ENCODE assay signal across 8 mouse cellular contexts in genomic region chr11:77512891-77513810, GRCm38 (mm10). TPM values are rescaled to one million over a fixed set of nuclear protein-coding genes. Genes with fewer than 3 reads are reported as not detected.
DNase-seq lines count a peak whose midpoint lies in the region; ATAC-seq lines count a peak whose summit lies in the region.

No protein-coding gene starts in this region.

- ATAC-seq in hindbrain, embryonic 16.5 days: peak; percentile 78
- peak; percentile 78 for ATAC-seq in limb, embryonic 13.5 days (ENCODE audit: low FRiP score, low read depth)
- ATAC-seq in midbrain, embryonic 13.5 days: peak; percentile 53

- peaks cover 25% of the 10 kb centered on the region for H3K4me1 ChIP-seq in hindbrain, embryonic 16.5 days (ENCODE audit: control insufficient read depth, insufficient read depth, low read depth, low read length)
- H3K4me1 ChIP-seq in limb, embryonic 13.5 days: peaks cover 56% of the 10 kb centered on the region
- H3K4me1 ChIP-seq in midbrain, embryonic 13.5 days (replicated peaks): peaks cover 54% of the 10 kb centered on the region

- peak overlapping the region; percentile 70 for H3K9ac ChIP-seq in hindbrain, embryonic 16.5 days (ENCODE audit: low read depth, low read length)
- H3K9ac ChIP-seq in limb, embryonic 13.5 days: peak overlapping the region; percentile 79
- peak overlapping the region; percentile 69 for H3K9ac ChIP-seq in midbrain, embryonic 13.5 days (replicated peaks)

- H3K4me2 ChIP-seq in hindbrain, embryonic 16.5 days (ENCODE audit: low read length): peak overlapping the region; percentile 95
- peak overlapping the region; percentile 97 for H3K4me2 ChIP-seq in limb, embryonic 13.5 days (replicated peaks)
- peak overlapping the region; percentile 96 for H3K4me2 ChIP-seq in midbrain, embryonic 13.5 days (replicated peaks)

- H3K27ac ChIP-seq in hindbrain, embryonic 16.5 days (ENCODE audit: low read depth, low read length): 0 out of 2 replicates have a peak overlapping the region, but pooled peaks have one; percentile 23
- peak overlapping the region; percentile 69 for H3K27ac ChIP-seq in limb, embryonic 13.5 days
- no peak overlapping the region for H3K27ac ChIP-seq in midbrain, embryonic 13.5 days

- DNase-seq in ovary, adult 18-20 months (ENCODE audit: low spot score): peak; percentile 78
- no peak for DNase-seq in ovary, postnatal 10 days (ENCODE audit: low spot score)
- DNase-seq in cerebellum, postnatal 10 days: peak; percentile 89 to 95
- DNase-seq in gastrocnemius, adult 8-10 months (ENCODE audit: low spot score in 2 of 2): peak; percentile 83 to 84
- peak; percentile 66 to 75 for DNase-seq in spleen, postnatal 14 days (ENCODE audit: low spot score in 2 of 2)

- no peaks in the 10 kb centered on the region for H3K27me3 ChIP-seq in hindbrain, embryonic 16.5 days (replicated peaks; ENCODE audit: control insufficient read depth, insufficient read depth, low read length)
- peaks cover 38% of the 10 kb centered on the region for H3K27me3 ChIP-seq in limb, embryonic 13.5 days
- peaks cover 25% of the 10 kb centered on the region for H3K27me3 ChIP-seq in midbrain, embryonic 13.5 days

- peak overlapping the region; percentile 66 for H3K4me3 ChIP-seq in hindbrain, embryonic 16.5 days (ENCODE audit: low read length)
- H3K4me3 ChIP-seq in limb, embryonic 13.5 days: peak overlapping the region; percentile 67
- H3K4me3 ChIP-seq in midbrain, embryonic 13.5 days (replicated peaks): peak overlapping the region; percentile 64

- no peaks in the 10 kb centered on the region for H3K9me3 ChIP-seq in hindbrain, embryonic 16.5 days (ENCODE audit: control insufficient read depth, low read length)
- H3K9me3 ChIP-seq in limb, embryonic 13.5 days: no peaks in the 10 kb centered on the region
- no peaks in the 10 kb centered on the region for H3K9me3 ChIP-seq in midbrain, embryonic 13.5 days

- H3K36me3 ChIP-seq in hindbrain, embryonic 16.5 days (ENCODE audit: control insufficient read depth, insufficient read depth, low read length): no peaks in the 10 kb centered on the region
- H3K36me3 ChIP-seq in limb, embryonic 13.5 days: peaks cover 17% of the 10 kb centered on the region
- H3K36me3 ChIP-seq in midbrain, embryonic 13.5 days: no peaks in the 10 kb centered on the region

- under 1% methylated on average over 72 of the region's 84 CpGs for WGBS in hindbrain, embryonic 16.5 days
- under 1% methylated on average over 81 of the region's 84 CpGs for WGBS in limb, embryonic 13.5 days
- WGBS in midbrain, embryonic 13.5 days: under 1% methylated on average over 52 of the region's 84 CpGs

RNA-seq across cellular contexts. Expression of gene Abhd15, which starts 1.8 kb away (rescaled TPM):
- total RNA-seq in gastrocnemius, adult 8-10 months (2022): under 1 TPM; 0.10 to 0.92 (median 0.39) TPM
- polyA plus RNA-seq in hindbrain, embryonic 16.5 days (2015; fragmentation: Nextera tagmentation; extraction: Ambion mirVana): 2.2 and 2.9 TPM in 2 replicates
- polyA plus RNA-seq in limb, embryonic 13.5 days (2015; fragmentation: Nextera tagmentation; extraction: Ambion mirVana): 1.5 and 1.6 TPM in 2 replicates
- 2.4 and 2.6 TPM in 2 replicates for polyA plus RNA-seq in midbrain, embryonic 13.5 days (2015; fragmentation: Nextera tagmentation; extraction: Ambion mirVana)

RNA-seq across cellular contexts. Expression of gene Trp53i13, which starts 2.6 kb away (rescaled TPM):
- total RNA-seq in gastrocnemius, adult 8-10 months (2022): 1 to 10 TPM; 3.3 to 6.0 (median 3.8) TPM
- polyA plus RNA-seq in hindbrain, embryonic 16.5 days (2015; fragmentation: Nextera tagmentation; extraction: Ambion mirVana): 13.8 and 17.6 TPM in 2 replicates
- 57.6 and 57.8 TPM in 2 replicates for polyA plus RNA-seq in limb, embryonic 13.5 days (2015; fragmentation: Nextera tagmentation; extraction: Ambion mirVana)
- 16.2 and 16.3 TPM in 2 replicates for polyA plus RNA-seq in midbrain, embryonic 13.5 days (2015; fragmentation: Nextera tagmentation; extraction: Ambion mirVana)

RNA-seq across cellular contexts. Expression of gene Gm10392, which starts 5.8 kb away (rescaled TPM):
- not detected for total RNA-seq in gastrocnemius, adult 8-10 months (2022)
- polyA plus RNA-seq in hindbrain, embryonic 16.5 days (2015; fragmentation: Nextera tagmentation; extraction: Ambion mirVana): 0.12 and 0.19 TPM in 2 replicates
- polyA plus RNA-seq in limb, embryonic 13.5 days (2015; fragmentation: Nextera tagmentation; extraction: Ambion mirVana): not detected in 2 replicates
- polyA plus RNA-seq in midbrain, embryonic 13.5 days (2015; fragmentation: Nextera tagmentation; extraction: Ambion mirVana): 0.12 and 0.14 TPM in 2 replicates

RNA-seq across cellular contexts. Expression of gene Git1, which starts 19.8 kb away (rescaled TPM):
- total RNA-seq in gastrocnemius, adult 8-10 months (2022): 10 to 100 TPM; 25.7 to 34.1 (median 29.7) TPM
- polyA plus RNA-seq in hindbrain, embryonic 16.5 days (2015; fragmentation: Nextera tagmentation; extraction: Ambion mirVana): 14.0 and 18.0 TPM in 2 replicates
- polyA plus RNA-seq in limb, embryonic 13.5 days (2015; fragmentation: Nextera tagmentation; extraction: Ambion mirVana): 9.8 and 10.9 TPM in 2 replicates
- polyA plus RNA-seq in midbrain, embryonic 13.5 days (2015; fragmentation: Nextera tagmentation; extraction: Ambion mirVana): 13.6 and 14.9 TPM in 2 replicates

RNA-seq across cellular contexts. Expression of gene Ankrd13b, which starts 23.7 kb away (rescaled TPM):
- total RNA-seq in gastrocnemius, adult 8-10 months (2022): 10 to 100 TPM in 3 of 4 experiments, 1 to 10 TPM in 1; 9.1 to 13.7 (median 11.7) TPM
- polyA plus RNA-seq in hindbrain, embryonic 16.5 days (2015; fragmentation: Nextera tagmentation; extraction: Ambion mirVana): 23.3 and 30.4 TPM in 2 replicates
- polyA plus RNA-seq in limb, embryonic 13.5 days (2015; fragmentation: Nextera tagmentation; extraction: Ambion mirVana): 10.0 and 10.4 TPM in 2 replicates
- 20.8 and 27.6 TPM in 2 replicates for polyA plus RNA-seq in midbrain, embryonic 13.5 days (2015; fragmentation: Nextera tagmentation; extraction: Ambion mirVana)
